Mouse (Mus musculus): ENCODE measurements around the gene Gbf1. TPM values are rescaled to one million over a fixed set of nuclear protein-coding genes. Genes with fewer than 3 reads are reported as not detected.
A peak's percentile ranks its signal among the peaks of the same experiment; 100 is the strongest.

Gene Gbf1
- polyA plus RNA-seq, 1 experiment: 61.8 TPM

DNA sequence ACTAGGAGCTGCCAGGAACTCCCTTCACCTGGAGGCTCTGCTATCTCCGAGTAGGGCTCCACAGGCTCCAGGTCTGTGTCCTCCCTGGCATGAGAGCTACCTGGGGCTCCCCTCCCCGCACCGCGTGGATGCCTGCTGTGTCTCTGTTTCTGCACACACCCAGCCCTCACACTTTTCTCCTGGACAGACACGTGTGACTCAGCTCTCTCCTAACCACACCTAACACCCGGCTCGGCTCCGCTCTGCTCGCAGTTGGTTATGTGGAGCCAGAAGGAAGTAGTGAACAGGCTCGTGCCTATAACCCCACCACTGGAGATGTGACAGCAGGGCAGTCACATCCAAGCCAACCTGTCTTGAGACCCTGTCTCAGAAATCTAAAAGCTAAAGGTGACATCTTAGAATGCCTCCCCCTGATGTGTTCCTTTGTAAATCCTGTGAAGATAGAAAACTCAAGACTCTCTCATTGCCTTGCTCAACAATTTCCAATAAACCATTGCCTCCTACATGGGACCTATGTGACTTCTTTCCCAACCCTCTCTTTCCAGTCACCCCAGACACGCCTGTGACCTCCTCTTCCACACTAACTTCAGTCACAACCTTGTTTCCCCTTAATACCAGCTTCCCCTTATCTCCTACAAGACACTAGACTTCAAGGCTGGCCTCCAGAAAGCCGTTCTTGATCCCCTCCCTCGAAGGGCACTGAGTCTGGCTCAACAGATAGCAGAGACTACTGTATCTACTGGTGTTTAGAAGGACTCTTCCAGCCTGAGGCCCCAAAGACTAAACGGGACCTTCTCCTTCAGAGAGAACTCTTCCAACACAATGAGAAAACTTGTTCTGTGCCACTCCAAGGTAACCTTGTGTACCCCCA is 162.8 kb downstream of the Gbf1 start:
- H3K4me2 ChIP-seq (ENCODE audit: low read depth): no peak overlapping the region
- no peak overlapping the region for H3K4me3 ChIP-seq
- H3K27me3 ChIP-seq (ENCODE audit: control insufficient read depth, insufficient read depth, insufficient read length): peaks cover 20% of the 10 kb centered on the region
- peaks cover 5% of the 10 kb centered on the region for H3K36me3 ChIP-seq (ENCODE audit: control insufficient read depth, insufficient read depth)
- H3ac ChIP-seq (ENCODE audit: control insufficient read depth, insufficient read length): no peak overlapping the region
- no peaks in the 10 kb centered on the region for H3K79me2 ChIP-seq (ENCODE audit: control insufficient read depth, insufficient read depth)
- no peak for TF ChIP-seq SRF (IDR thresholded peaks at IDR 0.05; ENCODE audit: control insufficient read depth, insufficient read length, low read depth)
- TF ChIP-seq POLR2AphosphoS2 (IDR thresholded peaks at IDR 0.05; ENCODE audit: insufficient read length, low read depth): peak; percentile 44

- H3K79me2 ChIP-seq (ENCODE audit: control insufficient read depth, insufficient read depth): no peaks in the 10 kb centered on the region
- H3ac ChIP-seq (ENCODE audit: control insufficient read depth, insufficient read length): no peak overlapping the region
- peaks cover 26% of the 10 kb centered on the region for H3K27me3 ChIP-seq (ENCODE audit: control insufficient read depth, insufficient read depth, insufficient read length)
- no peak overlapping the region for H3K4me3 ChIP-seq
- TF ChIP-seq POLR2A (IDR thresholded peaks at IDR 0.05; ENCODE audit: insufficient read length, low read depth): no peak
- peak in 1 of 3 experiments; percentile 13 for TF ChIP-seq MYOG (IDR thresholded peaks at IDR 0.05; ENCODE audit: control insufficient read depth in 1 of 3, insufficient read depth in 1 of 3, insufficient read length in 2 of 3, low read depth in 2 of 3)
- no peak for TF ChIP-seq REST (IDR thresholded peaks at IDR 0.05; ENCODE audit: insufficient read depth, insufficient read length)
- TF ChIP-seq MYOD1 (IDR thresholded peaks at IDR 0.05; ENCODE audit: control insufficient read depth in 1 of 3, insufficient read length in 2 of 3, low read depth in 2 of 3): peak in 2 of 3 experiments; percentile 36 to 67
- TF ChIP-seq TCF3 (IDR thresholded peaks at IDR 0.05; ENCODE audit: insufficient read length, low read depth): no peak
- TF ChIP-seq MAX (IDR thresholded peaks at IDR 0.05; ENCODE audit: low read depth): no peak
- peak; percentile 11 for TF ChIP-seq POLR2AphosphoS2 (IDR thresholded peaks at IDR 0.05; ENCODE audit: insufficient read length, low read depth)
- no peak for TF ChIP-seq TCF12 (IDR thresholded peaks at IDR 0.05; ENCODE audit: insufficient read depth, poor library complexity, severe bottlenecking)
- TF ChIP-seq USF1 (IDR thresholded peaks at IDR 0.05; ENCODE audit: low read depth): no peak
- H3K36me3 ChIP-seq (ENCODE audit: control insufficient read depth, insufficient read depth): peaks cover under 1% of the 10 kb centered on the region
- H3K4me2 ChIP-seq (ENCODE audit: low read depth): no peak overlapping the region
Observed at GRCm38 (mm10) chr19:46315752-46316610, 163.7 kb downstream of the Gbf1 start.

- Histone ChIP-seq H3K79me2 (ENCODE audit: control insufficient read depth, insufficient read depth) (no peaks in the 10 kb centered on the region), H3ac (ENCODE audit: control insufficient read depth, insufficient read length) (no peak overlapping the region), H3K4me2 (ENCODE audit: low read depth) (peak overlapping the region; percentile 18), H3K4me3 (no peak overlapping the region), H3K36me3 (ENCODE audit: control insufficient read depth, insufficient read depth) (no peaks in the 10 kb centered on the region), H3K27me3 (ENCODE audit: control insufficient read depth, insufficient read depth, insufficient read length) (peaks cover 26% of the 10 kb centered on the region)
- TF ChIP-seq POLR2A (IDR thresholded peaks at IDR 0.05; ENCODE audit: insufficient read length, low read depth) (no peak), TCF12 (IDR thresholded peaks at IDR 0.05; ENCODE audit: insufficient read depth, poor library complexity, severe bottlenecking) (no peak), CEBPB (IDR thresholded peaks at IDR 0.05; ENCODE audit: insufficient read depth, poor library complexity, severe bottlenecking) (no peak), TCF3 (IDR thresholded peaks at IDR 0.05; ENCODE audit: insufficient read length, low read depth) (no peak), MAX (IDR thresholded peaks at IDR 0.05; ENCODE audit: low read depth) (no peak), USF1 (IDR thresholded peaks at IDR 0.05; ENCODE audit: low read depth) (no peak), POLR2AphosphoS2 (IDR thresholded peaks at IDR 0.05; ENCODE audit: insufficient read length, low read depth) (no peak), E2F4 (IDR thresholded peaks at IDR 0.05; ENCODE audit: insufficient read depth) (no peak), REST (IDR thresholded peaks at IDR 0.05; ENCODE audit: insufficient read depth, insufficient read length) (no peak), MYOG (IDR thresholded peaks at IDR 0.05; ENCODE audit: control insufficient read depth in 1 of 3, insufficient read depth in 1 of 3, insufficient read length in 2 of 3, low read depth in 2 of 3) (no peak), SRF (IDR thresholded peaks at IDR 0.05; ENCODE audit: control insufficient read depth, insufficient read length, low read depth) (no peak), MYOD1 (IDR thresholded peaks at IDR 0.05; ENCODE audit: control insufficient read depth in 1 of 3, insufficient read length in 2 of 3, low read depth in 2 of 3) (no peak)
Observed at GRCm38 (mm10) chr19:46316846-46317545, 164.7 kb downstream of the Gbf1 start.

- TF ChIP-seq TCF12 (IDR thresholded peaks at IDR 0.05; ENCODE audit: insufficient read depth, poor library complexity, severe bottlenecking) (no peak), POLR2AphosphoS2 (IDR thresholded peaks at IDR 0.05; ENCODE audit: insufficient read length, low read depth) (no peak), MYOG (IDR thresholded peaks at IDR 0.05; ENCODE audit: control insufficient read depth in 1 of 3, insufficient read depth in 1 of 3, insufficient read length in 2 of 3, low read depth in 2 of 3) (no peak), MYOD1 (IDR thresholded peaks at IDR 0.05; ENCODE audit: control insufficient read depth in 1 of 3, insufficient read length in 2 of 3, low read depth in 2 of 3) (no peak), MAX (IDR thresholded peaks at IDR 0.05; ENCODE audit: low read depth) (no peak)
- H3ac ChIP-seq (ENCODE audit: control insufficient read depth, insufficient read length): no peak overlapping the region
- H3K27me3 ChIP-seq (ENCODE audit: control insufficient read depth, insufficient read depth, insufficient read length): peaks cover 31% of the 10 kb centered on the region
- no peak overlapping the region for H3K4me3 ChIP-seq
- no peaks in the 10 kb centered on the region for H3K79me2 ChIP-seq (ENCODE audit: control insufficient read depth, insufficient read depth)
- no peaks in the 10 kb centered on the region for H3K36me3 ChIP-seq (ENCODE audit: control insufficient read depth, insufficient read depth)
- peak overlapping the region; percentile 18 for H3K4me2 ChIP-seq (ENCODE audit: low read depth)
Observed at GRCm38 (mm10) chr19:46317546-46317885, 165.2 kb downstream of the Gbf1 start.
